Mouse (Mus musculus) heart, postnatal 0 days (tissue): ENCODE data around the gene Gm4141. TPM values are rescaled to one million over a fixed set of nuclear protein-coding genes. Genes with fewer than 3 reads are reported as not detected.
"Not testable (repeated sequence)": the region's sequence is repeated elsewhere in the genome, so short reads cannot be mapped to it uniquely, and the experiment has no call there.

Experiments used
- ATAC-seq: fragments of 200-750 bp; cut with Nextera tagmentation; 2 replicates; pipeline ENCODE4 v1.8.0; 2017; ENCODE audit warnings: low read depth, moderate number of reproducible peaks, moderate library complexity; ENCODE audit not compliant: insufficient read depth
- DNase-seq: peaks from one replicate; pipeline ENCODE4 v3.0.0-alpha.2; 2016; ENCODE audit warnings: low spot score
- H3K27ac ChIP-seq: fragments of 300-500 bp; sonication (generic); 2 replicates; pipeline ENCODE4 v1.5.1; 2014; ENCODE audit warnings: low read depth, mild to moderate bottlenecking
- H3K27me3 ChIP-seq: fragments of 300-500 bp; sonication (generic); 2 replicates; pipeline ENCODE4 v1.6.1; 2014; ENCODE audit warnings: low read length, mixed read lengths; ENCODE audit not compliant: control insufficient read depth, insufficient read depth
- H3K36me3 ChIP-seq: fragments of 300-500 bp; sonication (generic); replicated peaks from 2 replicates; pipeline ENCODE4 v1.6.1; 2014; ENCODE audit warnings: low read length, mixed read lengths; ENCODE audit not compliant: control insufficient read depth, insufficient read depth
- H3K4me1 ChIP-seq: fragments of 300-500 bp; sonication (generic); 2 replicates; pipeline ENCODE4 v1.6.1; 2014; ENCODE audit warnings: antibody characterized with exemption; ENCODE audit not compliant: control insufficient read depth, insufficient read depth
- H3K4me2 ChIP-seq: fragments of 300-500 bp; sonication (generic); 2 replicates; pipeline ENCODE4 v1.6.1; 2014; ENCODE audit warnings: low read depth, mild to moderate bottlenecking, low read length, moderate library complexity
- H3K4me3 ChIP-seq: fragments of 300-500 bp; sonication (generic); 2 replicates; pipeline ENCODE4 v1.5.1; 2014; ENCODE audit warnings: low read depth, low read length
- H3K9ac ChIP-seq: fragments of 300-500 bp; sonication (generic); replicated peaks from 2 replicates; pipeline ENCODE4 v1.6.1; 2014; ENCODE audit warnings: low read depth, low read length, mixed read lengths
- H3K9me3 ChIP-seq: fragments of 300-500 bp; sonication (generic); replicated peaks from 2 replicates; pipeline ENCODE4 v1.6.1; 2016; ENCODE audit warnings: low read length; ENCODE audit not compliant: control insufficient read depth
- WGBS: fragments of 180-500 bp; shearing (Covaris S2); extraction: QIAGEN DNeasy Blood & Tissue Kit; methylation state at CpG from one replicate; pipeline ENCODE4 v1.1.7; 2014; 5-methylcytosine and 5-hydroxymethylcytosine counted together
- polyA plus RNA-seq: library from polyadenylated mRNA; unstranded; fragments of >200 nt; fragmentation: Nextera tagmentation; extraction: Ambion mirVana; gene quantifications from 2 replicates; pipeline ENCODE4 v1.2.1, GENCODE M21; 2015
- total RNA-seq: library from RNA; depleted of rRNA; stranded (reverse); fragments of >200 nt; gene quantifications from 2 replicates; pipeline ENCODE4 v1.2.3, GENCODE M21; 2014; ENCODE audit warnings: low replicate concordance; rRNA removed

Gm4141 gene
- total RNA-seq (not detected in 2 replicates), polyA plus RNA-seq (not detected in 2 replicates)

DNA sequence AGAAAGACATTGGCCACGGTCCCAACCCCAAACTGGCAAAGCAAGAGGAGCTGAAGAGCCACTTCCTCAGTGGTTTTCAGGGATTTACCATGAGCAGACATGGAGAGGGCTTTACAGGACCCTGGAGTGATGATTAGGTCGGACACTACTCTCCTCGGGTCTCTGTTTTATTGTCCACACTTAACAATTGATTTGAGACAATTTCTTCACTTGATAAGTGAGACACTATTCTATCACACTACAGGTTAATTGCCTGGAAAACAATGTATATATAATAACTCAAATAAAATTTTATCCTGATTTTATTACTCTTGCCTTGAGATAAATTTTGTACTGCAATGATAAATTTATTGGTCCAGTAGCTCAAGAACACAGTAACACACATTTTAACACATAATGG is at the start of gene Gm4141:
TSS of gene Gm4141 (minus strand) at position 101 of the 400 bp plus-strand sequence.
- not testable (repeated sequence) for H3K4me2 ChIP-seq, H3K4me3 ChIP-seq, H3K27ac ChIP-seq, H3K9ac ChIP-seq, ATAC-seq, H3K4me1 ChIP-seq, H3K36me3 ChIP-seq, DNase-seq, H3K27me3 ChIP-seq, H3K9me3 ChIP-seq
- WGBS = no CpG with 5 or more reads among the region's 3 CpGs

DNA sequence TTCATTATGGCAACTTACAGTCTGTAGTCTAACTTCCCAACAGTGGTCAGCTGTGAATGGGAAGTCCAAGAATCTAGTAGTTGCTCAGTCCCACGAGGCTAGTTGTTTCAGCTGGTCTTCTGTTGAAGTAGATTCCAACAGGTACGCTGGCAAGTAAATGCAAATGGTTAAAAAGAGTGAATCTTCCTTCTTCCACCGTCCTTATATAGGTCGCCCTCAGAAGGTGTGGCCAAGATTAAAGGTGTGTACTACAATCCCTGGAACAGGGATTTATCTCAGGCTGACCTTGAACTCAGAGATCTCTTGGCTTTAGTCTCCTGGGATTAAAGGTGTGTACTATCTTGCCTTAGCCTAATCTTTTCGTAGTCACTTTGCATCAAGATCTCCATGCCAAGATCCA is 22.9 kb upstream of the Gm4141 start, which contains the start of gene Gm4513:
TSS of gene Gm4513 (minus strand) at position 101 of the 400 bp plus-strand sequence.
- H3K9me3 ChIP-seq, H3K4me2 ChIP-seq, ATAC-seq, H3K36me3 ChIP-seq, H3K4me3 ChIP-seq, H3K27ac ChIP-seq, H3K4me1 ChIP-seq, DNase-seq, H3K9ac ChIP-seq, H3K27me3 ChIP-seq: not testable (repeated sequence)
- WGBS = 53% methylated on average over 3 of the region's 5 CpGs

DNA sequence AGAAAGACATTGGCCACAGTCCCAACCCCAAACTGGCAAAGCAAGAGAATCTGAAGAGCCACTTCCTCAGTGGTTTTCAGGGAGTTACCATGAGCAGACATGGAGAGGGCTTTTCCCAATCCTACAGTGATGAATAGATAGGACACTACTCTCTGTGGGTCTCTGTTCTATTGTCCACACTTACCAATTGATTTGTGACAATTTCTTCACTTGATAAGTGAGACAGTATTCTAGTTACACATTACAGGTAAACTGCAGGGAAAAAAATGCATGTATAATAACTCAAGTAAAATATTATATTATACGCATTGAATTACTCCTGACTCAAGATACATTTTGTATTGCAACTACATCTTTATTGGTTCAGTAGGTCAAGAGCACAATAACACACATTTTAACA is 30.4 kb downstream of the Gm4141 start, which contains the start of gene Gm5726:
TSS of gene Gm5726 (minus strand) at position 101 of the 400 bp plus-strand sequence.
- not testable (repeated sequence) for DNase-seq, H3K9ac ChIP-seq, H3K4me1 ChIP-seq, H3K36me3 ChIP-seq, H3K27me3 ChIP-seq, H3K27ac ChIP-seq, H3K9me3 ChIP-seq, H3K4me2 ChIP-seq, H3K4me3 ChIP-seq, ATAC-seq
- no CpG with 5 or more reads among the region's 1 CpGs for WGBS

DNA sequence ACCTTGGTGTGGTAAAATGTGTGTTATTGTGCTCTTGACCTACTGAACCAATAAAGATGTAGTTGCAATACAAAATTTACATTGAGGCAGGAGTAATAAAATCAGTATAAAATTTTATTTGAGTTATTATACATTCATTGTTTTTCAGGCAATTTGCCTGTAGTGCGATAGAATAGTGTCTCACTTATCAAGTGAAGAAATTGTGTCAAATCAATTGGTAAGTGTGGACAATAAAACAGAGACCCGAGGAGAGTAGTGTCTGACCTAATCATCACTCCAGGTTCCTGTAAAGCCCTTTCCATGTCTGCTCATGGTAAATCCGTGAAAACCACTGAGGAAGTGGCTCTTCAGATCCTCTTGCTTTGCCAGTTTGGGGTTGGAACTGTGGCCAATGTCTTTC is 42.5 kb downstream of the Gm4141 start, which contains the start of gene Vmn1r104:
TSS of gene Vmn1r104 (plus strand) at position 301 of the 400 bp plus-strand sequence.
- H3K9ac ChIP-seq, H3K9me3 ChIP-seq, H3K36me3 ChIP-seq, H3K4me1 ChIP-seq, H3K4me3 ChIP-seq, H3K4me2 ChIP-seq, ATAC-seq, H3K27ac ChIP-seq, H3K27me3 ChIP-seq, DNase-seq: not testable (repeated sequence)
- no CpG with 5 or more reads among the region's 3 CpGs for WGBS

Other genes starting within 250 kb of the Gm4141 start
- not detected in 2 replicates for gene Gm4133, start 242.2 kb downstream of the Gm4141 start, total RNA-seq
- not detected in 2 replicates for gene Gm4133, start 242.2 kb downstream of the Gm4141 start, polyA plus RNA-seq
- gene Gm5728, start 200.8 kb downstream of the Gm4141 start, total RNA-seq = not detected in 2 replicates
- not detected in 2 replicates for gene Gm5728, start 200.8 kb downstream of the Gm4141 start, polyA plus RNA-seq
- not detected in 2 replicates for gene Vmn1r100, start 158.3 kb downstream of the Gm4141 start, total RNA-seq
- not detected in 2 replicates for gene Vmn1r100, start 158.3 kb downstream of the Gm4141 start, polyA plus RNA-seq
- not detected in 2 replicates for gene Vmn1r101, start 133.6 kb downstream of the Gm4141 start, total RNA-seq
- gene Vmn1r101, start 133.6 kb downstream of the Gm4141 start, polyA plus RNA-seq = not detected in 2 replicates
- not detected in 2 replicates for gene Gm10670, start 101.3 kb downstream of the Gm4141 start, total RNA-seq
- not detected in 2 replicates for gene Gm10670, start 101.3 kb downstream of the Gm4141 start, polyA plus RNA-seq
- gene Vmn1r103, start 65.7 kb downstream of the Gm4141 start, total RNA-seq = not detected in 2 replicates
- not detected in 2 replicates for gene Vmn1r103, start 65.7 kb downstream of the Gm4141 start, polyA plus RNA-seq
- gene Vmn1r104, start 42.4 kb downstream of the Gm4141 start, total RNA-seq = not detected in 2 replicates
- gene Vmn1r104, start 42.4 kb downstream of the Gm4141 start, polyA plus RNA-seq = not detected in 2 replicates
- gene Gm5726, start 30.5 kb downstream of the Gm4141 start, total RNA-seq = not detected in 2 replicates
- gene Gm5726, start 30.5 kb downstream of the Gm4141 start, polyA plus RNA-seq = not detected in 2 replicates
- gene Gm4513, start 22.8 kb upstream of the Gm4141 start, total RNA-seq = not detected in 2 replicates
- not detected in 2 replicates for gene Gm4513, start 22.8 kb upstream of the Gm4141 start, polyA plus RNA-seq
- not detected in 2 replicates for gene Vmn1r107, start 92.7 kb upstream of the Gm4141 start, total RNA-seq
- not detected in 2 replicates for gene Vmn1r107, start 92.7 kb upstream of the Gm4141 start, polyA plus RNA-seq
- not detected in 2 replicates for gene Vmn1r111, start 127.0 kb upstream of the Gm4141 start, total RNA-seq
- not detected in 2 replicates for gene Vmn1r111, start 127.0 kb upstream of the Gm4141 start, polyA plus RNA-seq
- not detected in 2 replicates for gene Gm10668, start 154.4 kb upstream of the Gm4141 start, total RNA-seq
- gene Gm10668, start 154.4 kb upstream of the Gm4141 start, polyA plus RNA-seq = not detected in 2 replicates
- not detected in 2 replicates for gene Vmn1r112, start 194.9 kb upstream of the Gm4141 start, total RNA-seq
- gene Vmn1r112, start 194.9 kb upstream of the Gm4141 start, polyA plus RNA-seq = not detected in 2 replicates
- gene Vmn1r113, start 211.0 kb upstream of the Gm4141 start, total RNA-seq = not detected in 2 replicates
- not detected in 2 replicates for gene Vmn1r113, start 211.0 kb upstream of the Gm4141 start, polyA plus RNA-seq
- not detected in 2 replicates for gene Vmn1r114, start 235.9 kb upstream of the Gm4141 start, total RNA-seq
- not detected in 2 replicates for gene Vmn1r114, start 235.9 kb upstream of the Gm4141 start, polyA plus RNA-seq